Mouse (Mus musculus): ENCODE measurements around the gene Dck. TPM values are rescaled to one million over a fixed set of nuclear protein-coding genes. Genes with fewer than 3 reads are reported as not detected.

Gene Dck
- total RNA-seq (2014; rRNA removed) (3.0 and 3.4 TPM in 2 replicates), polyA plus RNA-seq (2012; rRNA removed) (1.2 and 1.4 TPM in 2 replicates)

GRCm38 (mm10) chr5:88764987-88765481, at the start of gene Dck:
TSS of gene Dck (plus strand) at chr5:88764996.
- no peak for TF ChIP-seq POLR2A (IDR thresholded peaks at IDR 0.05; ENCODE audit: extremely low read depth, insufficient read depth, low read length)
- no peak for TF ChIP-seq CTCF (IDR thresholded peaks at IDR 0.05; ENCODE audit: low read depth, low read length)
- DNase-seq (ENCODE audit: extremely low read depth, low read depth, low spot score): peak; percentile 89

GRCm38 (mm10) chr5:88716983-88717382, 47.8 kb upstream of the Dck start:
- WGBS: 92% methylated on average over 2 of the region's 2 CpGs
- Histone ChIP-seq H3K79me2 (ENCODE audit: control insufficient read depth, insufficient read depth, low read length) (peaks cover 12% of the 10 kb centered on the region), H3K4me3 (ENCODE audit: insufficient read depth, low read depth, low read length) (no peak overlapping the region), H3K4me1 (ENCODE audit: control insufficient read depth, insufficient read depth, low read length) (0 out of 2 replicates have a peak, but pooled peaks cover 5% of the 10 kb centered on the region), H3K9ac (ENCODE audit: low read depth, low read length) (no peak overlapping the region), H3K27me3 (ENCODE audit: control insufficient read depth, insufficient read depth, low read length) (no peaks in the 10 kb centered on the region), H3K36me3 (ENCODE audit: control insufficient read depth, insufficient read depth, low read length) (no peaks in the 10 kb centered on the region), H3K27ac (replicated peaks; ENCODE audit: insufficient read depth, low read depth, low read length) (no peak overlapping the region)
- TF ChIP-seq POLR2A (IDR thresholded peaks at IDR 0.05; ENCODE audit: extremely low read depth, insufficient read depth, low read length) (no peak), CTCF (IDR thresholded peaks at IDR 0.05; ENCODE audit: low read depth, low read length) (no peak)
- DNase-seq (ENCODE audit: extremely low read depth, low read depth, low spot score): no peak

More at GRCm38 (mm10) chr5:88764987-88765481, at the start of gene Dck:
- no peaks in the 10 kb centered on the region for H3K27me3 ChIP-seq (ENCODE audit: control insufficient read depth, insufficient read depth, low read length)
- H3K36me3 ChIP-seq (ENCODE audit: control insufficient read depth, insufficient read depth, low read length): no peaks in the 10 kb centered on the region
- WGBS: under 1% methylated on average over 51 of the region's 51 CpGs
- H3K79me2 ChIP-seq (ENCODE audit: control insufficient read depth, insufficient read depth, low read length): no peaks in the 10 kb centered on the region
- peaks cover 4% of the 10 kb centered on the region for H3K4me1 ChIP-seq (ENCODE audit: control insufficient read depth, insufficient read depth, low read length)
- peak within 1 kb of the TSS; percentile 96 for H3K4me3 ChIP-seq (ENCODE audit: insufficient read depth, low read depth, low read length)
- H3K9ac ChIP-seq (ENCODE audit: low read depth, low read length): peak within 1 kb of the TSS; percentile 90
- H3K27ac ChIP-seq (replicated peaks; ENCODE audit: insufficient read depth, low read depth, low read length): peak within 1 kb of the TSS; percentile 37; the same call in 1 of the 2 replicates

GRCm38 (mm10) chr5:88720116-88721002, 44.4 kb upstream of the Dck start, which contains the start of gene Mob1b:
TSS of gene Mob1b (plus strand) at chr5:88720855.
- under 1% methylated on average over 53 of the region's 54 CpGs for WGBS
- no peaks in the 10 kb centered on the region for H3K27me3 ChIP-seq (ENCODE audit: control insufficient read depth, insufficient read depth, low read length)
- no peaks in the 10 kb centered on the region for H3K36me3 ChIP-seq (ENCODE audit: control insufficient read depth, insufficient read depth, low read length)
- peak; percentile 85 for DNase-seq (ENCODE audit: extremely low read depth, low read depth, low spot score)
- H3K4me1 ChIP-seq (ENCODE audit: control insufficient read depth, insufficient read depth, low read length): peaks cover 13% of the 10 kb centered on the region
- H3K27ac ChIP-seq (replicated peaks; ENCODE audit: insufficient read depth, low read depth, low read length): peak within 1 kb of the TSS; percentile 89
- H3K4me3 ChIP-seq (ENCODE audit: insufficient read depth, low read depth, low read length): peak within 1 kb of the TSS; percentile 77
- TF ChIP-seq POLR2A (IDR thresholded peaks at IDR 0.05; ENCODE audit: extremely low read depth, insufficient read depth, low read length) (peak; percentile 84), CTCF (IDR thresholded peaks at IDR 0.05; ENCODE audit: low read depth, low read length) (no peak)
- peak within 1 kb of the TSS; percentile 98 for H3K9ac ChIP-seq (ENCODE audit: low read depth, low read length)
- H3K79me2 ChIP-seq (ENCODE audit: control insufficient read depth, insufficient read depth, low read length): peaks cover 22% of the 10 kb centered on the region

GRCm38 (mm10) chr5:88721003-88721475, 43.8 kb upstream of the Dck start:
- Histone ChIP-seq H3K79me2 (ENCODE audit: control insufficient read depth, insufficient read depth, low read length) (peaks cover 22% of the 10 kb centered on the region), H3K27me3 (ENCODE audit: control insufficient read depth, insufficient read depth, low read length) (no peaks in the 10 kb centered on the region), H3K4me1 (ENCODE audit: control insufficient read depth, insufficient read depth, low read length) (peaks cover 14% of the 10 kb centered on the region), H3K27ac (replicated peaks; ENCODE audit: insufficient read depth, low read depth, low read length) (peak overlapping the region; percentile 79), H3K36me3 (ENCODE audit: control insufficient read depth, insufficient read depth, low read length) (no peaks in the 10 kb centered on the region), H3K4me3 (ENCODE audit: insufficient read depth, low read depth, low read length) (peak overlapping the region; percentile 77), H3K9ac (ENCODE audit: low read depth, low read length) (peak overlapping the region; percentile 98)
- DNase-seq (ENCODE audit: extremely low read depth, low read depth, low spot score): no peak
- WGBS: 0% methylated on average over 36 of the region's 38 CpGs
- no peak for TF ChIP-seq POLR2A (IDR thresholded peaks at IDR 0.05; ENCODE audit: extremely low read depth, insufficient read depth, low read length)
- TF ChIP-seq CTCF (IDR thresholded peaks at IDR 0.05; ENCODE audit: low read depth, low read length): no peak

GRCm38 (mm10) chr5:88721565-88722212, 43.1 kb upstream of the Dck start:
- TF ChIP-seq CTCF (IDR thresholded peaks at IDR 0.05; ENCODE audit: low read depth, low read length): no peak
- no peak for TF ChIP-seq POLR2A (IDR thresholded peaks at IDR 0.05; ENCODE audit: extremely low read depth, insufficient read depth, low read length)
- Histone ChIP-seq H3K4me1 (ENCODE audit: control insufficient read depth, insufficient read depth, low read length) (peaks cover 14% of the 10 kb centered on the region), H3K27ac (replicated peaks; ENCODE audit: insufficient read depth, low read depth, low read length) (peak overlapping the region; percentile 79), H3K9ac (ENCODE audit: low read depth, low read length) (peak overlapping the region; percentile 98), H3K36me3 (ENCODE audit: control insufficient read depth, insufficient read depth, low read length) (no peaks in the 10 kb centered on the region), H3K27me3 (ENCODE audit: control insufficient read depth, insufficient read depth, low read length) (no peaks in the 10 kb centered on the region), H3K4me3 (ENCODE audit: insufficient read depth, low read depth, low read length) (peak overlapping the region; percentile 77), H3K79me2 (ENCODE audit: control insufficient read depth, insufficient read depth, low read length) (peaks cover 22% of the 10 kb centered on the region)
- under 1% methylated on average over 31 of the region's 31 CpGs for WGBS
- DNase-seq (ENCODE audit: extremely low read depth, low read depth, low spot score): peak; percentile 45

All from liver, adult 2 months (tissue).